Mouse (Mus musculus) midbrain, postnatal 0 days (tissue): ENCODE data around the gene Pex26. TPM values are rescaled to one million over a fixed set of nuclear protein-coding genes. Genes with fewer than 3 reads are reported as not detected.

Source experiments
- ATAC-seq: fragments of 200-750 bp; cut with Nextera tagmentation; 2 replicates; pipeline ENCODE4 v1.8.0; 2017; ENCODE audit warnings: moderate number of reproducible peaks, mild to moderate bottlenecking, moderate TSS enrichment, moderate library complexity; ENCODE audit not compliant: low FRiP score
- DNase-seq: peaks from one replicate; pipeline ENCODE4 v3.0.0-alpha.2; 2015; ENCODE audit warnings: low spot score
- H3K27ac ChIP-seq: fragments of 300-500 bp; sonication (generic); 2 replicates; pipeline ENCODE4 v1.5.1; 2014; ENCODE audit warnings: low read depth, mild to moderate bottlenecking, low read length, mixed read lengths
- H3K27me3 ChIP-seq: fragments of 300-500 bp; sonication (generic); 2 replicates; pipeline ENCODE4 v1.6.1; 2014; ENCODE audit warnings: low read length, control low read depth, mixed read lengths; ENCODE audit not compliant: insufficient read depth
- H3K36me3 ChIP-seq: fragments of 300-500 bp; sonication (generic); 2 replicates; pipeline ENCODE4 v1.6.1; 2014; ENCODE audit warnings: low read length, control low read depth, mixed read lengths; ENCODE audit not compliant: insufficient read depth
- H3K4me1 ChIP-seq: fragments of 300-500 bp; sonication (generic); 2 replicates; pipeline ENCODE4 v1.6.1; 2014; ENCODE audit warnings: mild to moderate bottlenecking, control low read depth, antibody characterized with exemption, low read length, mixed read lengths; ENCODE audit not compliant: insufficient read depth
- H3K4me2 ChIP-seq: fragments of 300-500 bp; sonication (generic); 2 replicates; pipeline ENCODE4 v1.6.1; 2014; ENCODE audit warnings: low read depth, mild to moderate bottlenecking, low read length, mixed read lengths; ENCODE audit not compliant: poor library complexity, severe bottlenecking
- H3K4me3 ChIP-seq: fragments of 300-500 bp; sonication (generic); 2 replicates; pipeline ENCODE4 v1.5.1; 2014; ENCODE audit warnings: low read depth, mild to moderate bottlenecking, low read length, moderate library complexity
- H3K9ac ChIP-seq: fragments of 300-500 bp; sonication (generic); replicated peaks from 2 replicates; pipeline ENCODE4 v1.6.1; 2014; ENCODE audit warnings: mild to moderate bottlenecking, low read length, moderate library complexity, mixed read lengths; ENCODE audit not compliant: poor library complexity, severe bottlenecking
- H3K9me3 ChIP-seq: fragments of 300-500 bp; sonication (generic); 2 replicates; pipeline ENCODE4 v1.6.1; 2016; ENCODE audit warnings: low read length, control low read depth
- CTCF ChIP-seq: IDR thresholded peaks from 2 replicates; pipeline ENCODE4 v1.5.1; 2016; ENCODE audit warnings: antibody characterized with exemption, mild to moderate bottlenecking
- WGBS: fragments of 180-500 bp; shearing (Covaris S2); extraction: QIAGEN DNeasy Blood & Tissue Kit; methylation state at CpG from one replicate; pipeline ENCODE4 v1.1.7; 2014; 5-methylcytosine and 5-hydroxymethylcytosine counted together
- polyA plus RNA-seq: library from polyadenylated mRNA; unstranded; fragments of >200 nt; fragmentation: Nextera tagmentation; extraction: Ambion mirVana; gene quantifications from 2 replicates; pipeline ENCODE4 v1.2.1, GENCODE M21; 2015
- total RNA-seq: library from RNA; depleted of rRNA; stranded (reverse); fragments of >200 nt; gene quantifications from 2 replicates; pipeline ENCODE4 v1.2.3, GENCODE M21; 2014

Gene Pex26
- total and polyA plus RNA-seq, 2 experiments from 2014 or later: 12.7 to 32.6 TPM

DNA sequence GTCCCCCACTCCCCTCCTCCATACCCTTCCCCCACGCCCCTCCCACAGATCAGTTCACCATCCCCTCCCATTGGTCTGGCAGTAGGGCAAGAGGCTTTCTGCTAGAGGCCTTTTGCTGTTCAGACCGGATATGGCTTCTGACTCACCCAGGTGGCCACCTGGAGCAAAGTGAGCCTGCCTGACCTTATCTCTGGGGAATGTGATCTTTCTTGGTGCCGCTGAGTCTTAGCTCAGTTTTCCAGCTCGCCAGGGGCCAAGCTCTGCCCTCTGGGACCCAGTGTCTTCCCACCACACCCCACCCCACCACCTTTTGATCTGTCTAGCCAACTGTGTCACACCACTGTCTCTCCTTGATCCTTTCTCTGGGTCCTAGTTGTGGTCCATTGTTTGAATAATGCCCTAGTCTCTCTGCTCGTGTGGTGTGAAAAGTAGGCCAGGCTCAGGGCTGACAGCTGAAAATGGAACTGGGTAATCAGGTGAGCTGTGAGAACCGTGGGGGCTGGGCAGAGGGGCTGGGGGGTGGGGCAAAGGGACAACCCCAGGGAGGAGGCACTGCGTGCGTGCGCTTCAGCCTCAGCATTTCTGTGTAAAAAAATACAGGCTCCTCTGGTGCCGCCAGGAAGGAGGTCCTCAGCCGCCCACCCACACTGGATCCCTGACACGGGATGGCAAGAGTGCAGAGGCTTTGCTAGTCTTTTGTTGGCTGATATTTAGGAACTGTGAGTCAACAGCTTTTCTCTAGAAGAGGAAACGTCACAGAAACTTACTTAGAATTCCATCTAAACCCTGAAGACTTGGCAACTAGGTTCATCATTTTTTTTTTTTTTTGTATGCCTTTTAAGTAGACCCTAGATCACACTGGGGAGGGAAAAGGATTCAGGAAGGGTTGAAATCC, 10.8 kb downstream of the Pex26 start:
- Histone ChIP-seq H3K4me2 (no peak overlapping the region), H3K27ac (no peak overlapping the region), H3K4me1 (no peaks in the 10 kb centered on the region), H3K36me3 (peaks cover 46% of the 10 kb centered on the region), H3K4me3 (no peak overlapping the region), H3K9me3 (no peaks in the 10 kb centered on the region), H3K27me3 (no peaks in the 10 kb centered on the region), H3K9ac (no peak overlapping the region)
- ATAC-seq (no peak), DNase-seq (no peak)
- WGBS: 38% methylated on average over 13 of the region's 13 CpGs
- no peak for TF ChIP-seq CTCF

DNA sequence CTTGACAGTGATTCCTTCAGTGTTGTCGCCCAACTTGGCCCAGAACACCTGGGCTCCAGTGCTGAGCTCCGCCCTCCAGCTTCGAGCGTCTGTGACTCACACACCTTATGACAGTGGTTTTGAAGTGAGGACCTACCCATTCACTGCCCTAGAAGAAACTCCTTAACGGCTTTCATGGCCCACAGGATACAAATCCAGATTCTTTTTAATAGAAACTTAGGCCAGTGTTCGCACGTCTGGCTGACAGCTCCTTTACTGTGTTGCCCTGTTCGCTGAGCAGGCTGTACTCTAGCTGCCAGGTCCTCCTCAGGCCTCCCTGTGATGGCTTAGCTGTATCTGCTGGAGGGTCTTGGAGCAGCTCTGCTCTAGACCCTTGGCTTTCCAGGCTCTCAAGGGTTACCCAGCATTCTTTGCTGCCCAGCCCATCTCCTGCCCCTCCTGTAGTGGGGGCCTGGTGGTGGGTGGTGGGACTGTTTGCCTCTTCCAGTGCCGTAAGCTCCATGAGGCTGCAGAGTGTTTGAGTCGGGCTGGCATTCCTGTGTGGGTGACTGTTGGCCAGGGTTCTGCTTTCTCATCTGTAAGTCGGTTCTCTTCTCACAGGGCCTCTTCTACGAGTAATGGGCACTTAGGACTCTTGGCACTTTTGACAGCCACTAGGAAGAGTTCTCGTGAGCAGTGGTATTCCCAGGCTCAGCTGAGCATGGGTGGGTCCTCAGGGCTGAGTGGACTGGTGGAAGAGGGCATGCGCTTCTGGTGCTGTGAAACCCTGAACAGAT, 11.7 kb downstream of the Pex26 start:
- no peak overlapping the region for H3K4me3 ChIP-seq
- H3K9me3 ChIP-seq: no peaks in the 10 kb centered on the region
- no peak for TF ChIP-seq CTCF
- H3K4me1 ChIP-seq: no peaks in the 10 kb centered on the region
- H3K27ac ChIP-seq: no peak overlapping the region
- ATAC-seq (no peak; the same call in 1 of the 2 replicates), DNase-seq (no peak)
- 88% methylated on average over 14 of the region's 14 CpGs for WGBS
- peaks cover 40% of the 10 kb centered on the region for H3K36me3 ChIP-seq
- H3K4me2 ChIP-seq: no peak overlapping the region
- no peaks in the 10 kb centered on the region for H3K27me3 ChIP-seq
- no peak overlapping the region for H3K9ac ChIP-seq

DNA sequence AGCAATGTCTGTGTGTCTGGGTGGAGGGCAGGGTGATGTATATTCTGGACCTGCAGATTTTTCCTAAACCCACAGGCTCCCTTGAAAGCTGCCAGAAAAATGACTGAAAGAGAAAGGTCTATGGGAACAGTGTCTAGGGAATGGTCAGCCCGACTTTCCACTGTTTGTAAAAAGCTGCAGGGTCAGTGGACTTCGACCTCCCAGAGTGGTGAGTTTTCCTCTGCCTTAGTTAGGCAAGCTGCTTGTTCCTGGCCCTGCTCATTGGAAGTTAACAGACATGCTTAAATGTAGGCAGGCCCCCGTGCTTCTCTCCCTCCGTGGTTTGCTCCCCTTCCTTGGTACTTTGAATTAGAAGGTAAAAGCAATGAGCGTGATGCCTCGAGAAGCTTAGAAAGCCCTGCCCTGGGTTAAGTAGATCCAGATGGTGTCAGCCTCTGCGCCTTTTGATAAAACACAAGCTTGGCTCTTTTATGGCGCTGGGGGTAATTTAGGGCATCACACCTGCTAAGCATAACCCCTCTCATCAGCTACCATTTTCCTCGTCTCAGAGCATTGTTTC, 14.4 kb downstream of the Pex26 start:
- WGBS: 69% methylated on average over 9 of the region's 9 CpGs
- H3K4me3 ChIP-seq: no peak overlapping the region
- H3K9ac ChIP-seq: no peak overlapping the region
- peaks cover 30% of the 10 kb centered on the region for H3K36me3 ChIP-seq
- TF ChIP-seq CTCF: no peak
- no peaks in the 10 kb centered on the region for H3K9me3 ChIP-seq
- DNase-seq (no peak), ATAC-seq (no peak)
- no peaks in the 10 kb centered on the region for H3K4me1 ChIP-seq
- no peak overlapping the region for H3K4me2 ChIP-seq
- H3K27me3 ChIP-seq: no peaks in the 10 kb centered on the region
- no peak overlapping the region for H3K27ac ChIP-seq

DNA sequence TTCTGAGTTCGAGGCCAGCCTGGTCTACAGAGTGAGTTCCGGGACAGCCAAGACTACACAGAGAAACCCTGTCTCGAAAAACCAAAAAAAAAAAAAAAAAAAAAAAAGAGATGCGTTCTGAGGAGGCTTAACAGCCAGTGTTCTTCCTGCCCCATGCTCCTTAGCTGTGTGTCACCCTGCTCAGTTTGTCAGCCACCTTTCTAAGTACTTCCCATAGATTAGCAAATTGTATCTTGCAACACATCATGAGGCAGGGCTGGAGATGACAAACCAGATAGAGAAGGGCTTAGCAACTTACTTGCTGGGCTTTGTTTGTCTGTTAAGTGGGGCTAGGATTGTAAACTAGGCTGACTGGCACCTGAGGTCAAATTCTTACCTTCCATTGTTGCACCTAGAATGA, 17.0 kb downstream of the Pex26 start:
- no peaks in the 10 kb centered on the region for H3K4me1 ChIP-seq
- peaks cover 14% of the 10 kb centered on the region for H3K36me3 ChIP-seq
- WGBS: 87% methylated on average over 4 of the region's 4 CpGs
- H3K4me3 ChIP-seq: no peak overlapping the region
- H3K27me3 ChIP-seq: no peaks in the 10 kb centered on the region
- ATAC-seq (no peak), DNase-seq (no peak)
- no peak overlapping the region for H3K9ac ChIP-seq
- H3K27ac ChIP-seq: no peak overlapping the region
- no peak for TF ChIP-seq CTCF
- no peaks in the 10 kb centered on the region for H3K9me3 ChIP-seq
- no peak overlapping the region for H3K4me2 ChIP-seq

DNA sequence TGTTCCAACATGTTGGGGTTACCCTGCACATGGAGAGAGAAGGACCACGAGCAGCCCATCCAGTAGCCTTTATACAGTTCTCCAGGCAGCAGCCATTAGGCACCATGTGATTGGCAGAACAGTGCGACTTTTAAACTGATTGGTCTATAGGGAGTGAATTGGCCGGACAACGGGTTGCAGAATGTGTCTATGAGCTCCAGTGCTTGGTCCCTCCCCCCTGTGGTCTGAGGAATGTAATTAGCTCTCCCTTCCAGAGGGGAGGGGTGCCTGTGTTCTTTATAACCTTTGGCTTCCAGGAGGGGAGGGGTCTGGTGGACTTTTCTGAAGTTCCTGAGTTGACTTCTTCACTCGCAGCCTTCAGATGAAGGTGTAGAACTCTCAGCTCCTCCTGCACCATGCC, 18.6 kb downstream of the Pex26 start:
- no peak overlapping the region for H3K4me3 ChIP-seq
- H3K4me1 ChIP-seq: no peaks in the 10 kb centered on the region
- no peak for TF ChIP-seq CTCF
- H3K9ac ChIP-seq: no peak overlapping the region
- WGBS: 79% methylated on average over 5 of the region's 5 CpGs
- DNase-seq (no peak), ATAC-seq (no peak)
- no peak overlapping the region for H3K4me2 ChIP-seq
- H3K27ac ChIP-seq: no peak overlapping the region
- H3K9me3 ChIP-seq: no peaks in the 10 kb centered on the region
- no peaks in the 10 kb centered on the region for H3K27me3 ChIP-seq
- peaks cover under 1% of the 10 kb centered on the region; the same call in 1 of the 2 replicates for H3K36me3 ChIP-seq
